Mouse (Mus musculus) bone marrow, adult 2 months (tissue): ENCODE data around the gene Fads6.

Experiments used
- CTCF ChIP-seq: fragments of 200-500 bp; IDR thresholded peaks from 2 replicates; pipeline ENCODE4 v1.5.1; 2011; ENCODE audit warnings: low read length, control low read depth; ENCODE audit not compliant: control insufficient read depth, insufficient read depth
- POLR2A ChIP-seq: fragments of 200-500 bp; IDR thresholded peaks from 2 replicates; pipeline ENCODE4 v1.6.1; 2011; ENCODE audit warnings: low read depth, mild to moderate bottlenecking, control low read depth, low read length, borderline replicate concordance; ENCODE audit not compliant: control insufficient read depth

GRCm38 (mm10) chr11:115285282-115285681 lies 12.2 kb downstream of the Fads6 start:
- TF ChIP-seq CTCF, result no peak
- TF ChIP-seq POLR2A, result no peak
